Mouse (Mus musculus): ENCODE results near the gene Itgal.

- TF ChIP-seq GATA1 (IDR thresholded peaks at IDR 0.05; ENCODE audit: low read length) (no peak), TAL1 (IDR thresholded peaks at IDR 0.05; ENCODE audit: low read length) (no peak)
Measured at GRCm38 (mm10) chr7:127313912-127314311, 17.9 kb downstream of the Itgal start.

Data from erythroblast, embryonic 14.5 days (primary cell).